Mouse (Mus musculus): ENCODE measurements around the gene Eddm3b. TPM values are rescaled to one million over a fixed set of nuclear protein-coding genes. Genes with fewer than 3 reads are reported as not detected.
A peak's percentile ranks its signal among the peaks of the same experiment; 100 is the strongest.

The Eddm3b gene
- polyA plus RNA-seq, 1 experiment = not detected

- no peak overlapping the region for H3K27ac ChIP-seq (ENCODE audit: insufficient read depth, low read depth, low read length)
- H3K4me3 ChIP-seq (ENCODE audit: insufficient read depth, low read length) = no peak overlapping the region
- TF ChIP-seq CTCF (IDR thresholded peaks at IDR 0.05; ENCODE audit: low read depth, low read length) (no peak), POLR2A (IDR thresholded peaks at IDR 0.05; ENCODE audit: borderline replicate concordance, low read depth, low read length) (no peak)
- H3K4me1 ChIP-seq (ENCODE audit: control insufficient read depth, insufficient read depth, low read length) = peaks cover 2% of the 10 kb centered on the region; the same call in 1 of the 2 replicates
Measured at GRCm38 (mm10) chr14:51111966-51112365, 2.3 kb upstream of the Eddm3b start.

GRCm38 (mm10) chr14:51113476-51113875 is 750 bp upstream of the Eddm3b start:
- Histone ChIP-seq H3K27ac (ENCODE audit: insufficient read depth, low read depth, low read length) (no peak overlapping the region), H3K4me1 (ENCODE audit: control insufficient read depth, insufficient read depth, low read length) (peaks cover 7% of the 10 kb centered on the region), H3K4me3 (ENCODE audit: insufficient read depth, low read length) (no peak overlapping the region)
- no peak for TF ChIP-seq POLR2A (IDR thresholded peaks at IDR 0.05; ENCODE audit: borderline replicate concordance, low read depth, low read length)
- no peak for TF ChIP-seq CTCF (IDR thresholded peaks at IDR 0.05; ENCODE audit: low read depth, low read length)

- TF ChIP-seq POLR2A (IDR thresholded peaks at IDR 0.05; ENCODE audit: borderline replicate concordance, low read depth, low read length) (no peak), CTCF (IDR thresholded peaks at IDR 0.05; ENCODE audit: low read depth, low read length) (no peak)
- Histone ChIP-seq H3K4me3 (ENCODE audit: insufficient read depth, low read length) (no peak overlapping the region), H3K27ac (ENCODE audit: insufficient read depth, low read depth, low read length) (no peak overlapping the region), H3K4me1 (ENCODE audit: control insufficient read depth, insufficient read depth, low read length) (peaks cover 21% of the 10 kb centered on the region)
Measured at GRCm38 (mm10) chr14:51125684-51126083, 11.5 kb downstream of the Eddm3b start.

GRCm38 (mm10) chr14:51127648-51128258 is 13.5 kb downstream of the Eddm3b start:
- Histone ChIP-seq H3K27ac (ENCODE audit: insufficient read depth, low read depth, low read length) (peak overlapping the region; percentile 68), H3K4me3 (ENCODE audit: insufficient read depth, low read length) (no peak overlapping the region), H3K4me1 (ENCODE audit: control insufficient read depth, insufficient read depth, low read length) (peaks cover 27% of the 10 kb centered on the region)
- TF ChIP-seq CTCF (IDR thresholded peaks at IDR 0.05; ENCODE audit: low read depth, low read length) = no peak
- TF ChIP-seq POLR2A (IDR thresholded peaks at IDR 0.05; ENCODE audit: borderline replicate concordance, low read depth, low read length) = no peak

- peaks cover 27% of the 10 kb centered on the region for H3K4me1 ChIP-seq (ENCODE audit: control insufficient read depth, insufficient read depth, low read length)
- TF ChIP-seq POLR2A (IDR thresholded peaks at IDR 0.05; ENCODE audit: borderline replicate concordance, low read depth, low read length) = no peak
- TF ChIP-seq CTCF (IDR thresholded peaks at IDR 0.05; ENCODE audit: low read depth, low read length) = no peak
Measured at GRCm38 (mm10) chr14:51128775-51129623, 14.8 kb downstream of the Eddm3b start.

GRCm38 (mm10) chr14:51129624-51129975 is 15.4 kb downstream of the Eddm3b start:
- no peak for TF ChIP-seq CTCF (IDR thresholded peaks at IDR 0.05; ENCODE audit: low read depth, low read length)
- TF ChIP-seq POLR2A (IDR thresholded peaks at IDR 0.05; ENCODE audit: borderline replicate concordance, low read depth, low read length) = no peak
- H3K4me3 ChIP-seq (ENCODE audit: insufficient read depth, low read length) = no peak overlapping the region
- peaks cover 27% of the 10 kb centered on the region for H3K4me1 ChIP-seq (ENCODE audit: control insufficient read depth, insufficient read depth, low read length)
- H3K27ac ChIP-seq (ENCODE audit: insufficient read depth, low read depth, low read length) = peak overlapping the region; percentile 83

More at GRCm38 (mm10) chr14:51128775-51129623, 14.8 kb downstream of the Eddm3b start:
- Histone ChIP-seq H3K4me3 (ENCODE audit: insufficient read depth, low read length) (peak overlapping the region; percentile 40), H3K27ac (ENCODE audit: insufficient read depth, low read depth, low read length) (peak overlapping the region; percentile 83)

GRCm38 (mm10) chr14:51130315-51130940 is 16.2 kb downstream of the Eddm3b start:
- Histone ChIP-seq H3K4me3 (ENCODE audit: insufficient read depth, low read length) (no peak overlapping the region), H3K27ac (ENCODE audit: insufficient read depth, low read depth, low read length) (no peak overlapping the region), H3K4me1 (ENCODE audit: control insufficient read depth, insufficient read depth, low read length) (peaks cover 27% of the 10 kb centered on the region)
- TF ChIP-seq CTCF (IDR thresholded peaks at IDR 0.05; ENCODE audit: low read depth, low read length) = no peak
- no peak for TF ChIP-seq POLR2A (IDR thresholded peaks at IDR 0.05; ENCODE audit: borderline replicate concordance, low read depth, low read length)

GRCm38 (mm10) chr14:51131086-51131815 is 17.0 kb downstream of the Eddm3b start:
- Histone ChIP-seq H3K4me1 (ENCODE audit: control insufficient read depth, insufficient read depth, low read length) (peaks cover 27% of the 10 kb centered on the region), H3K4me3 (ENCODE audit: insufficient read depth, low read length) (no peak overlapping the region), H3K27ac (ENCODE audit: insufficient read depth, low read depth, low read length) (no peak overlapping the region)
- TF ChIP-seq POLR2A (IDR thresholded peaks at IDR 0.05; ENCODE audit: borderline replicate concordance, low read depth, low read length) = no peak
- no peak for TF ChIP-seq CTCF (IDR thresholded peaks at IDR 0.05; ENCODE audit: low read depth, low read length)

- Histone ChIP-seq H3K27ac (ENCODE audit: insufficient read depth, low read depth, low read length) (0 out of 2 replicates have a peak overlapping the region, but pooled peaks have one; percentile 16), H3K4me3 (ENCODE audit: insufficient read depth, low read length) (no peak overlapping the region), H3K4me1 (ENCODE audit: control insufficient read depth, insufficient read depth, low read length) (peaks cover 26% of the 10 kb centered on the region)
- TF ChIP-seq CTCF (IDR thresholded peaks at IDR 0.05; ENCODE audit: low read depth, low read length) (no peak), POLR2A (IDR thresholded peaks at IDR 0.05; ENCODE audit: borderline replicate concordance, low read depth, low read length) (no peak)
Measured at GRCm38 (mm10) chr14:51132372-51132771, 18.1 kb downstream of the Eddm3b start.

Measured in bone marrow macrophage, adult 2 months (primary cell).